ENCODE assay signal across 7 mouse cellular contexts in genomic region chr3:127836798-127837153, GRCm38 (mm10). TPM values are rescaled to one million over a fixed set of nuclear protein-coding genes. Genes with fewer than 3 reads are reported as not detected.
A peak's percentile ranks its signal among the peaks of the same experiment; 100 is the strongest.
DNase-seq lines count a peak whose midpoint lies in the region; ATAC-seq and TF ChIP-seq lines count a peak whose summit lies in the region.

No protein-coding gene starts in this region.

- H3K4me2 ChIP-seq in lung, embryonic 16.5 days (ENCODE audit: low read depth, low read length): peak overlapping the region; percentile 86
- peak overlapping the region; percentile 63 for H3K4me2 ChIP-seq in intestine, embryonic 16.5 days (ENCODE audit: low read depth, low read length)
- peak overlapping the region; percentile 86 for H3K4me2 ChIP-seq in neural tube, embryonic 13.5 days

- no peaks in the 10 kb centered on the region for H3K27me3 ChIP-seq in lung, embryonic 16.5 days (ENCODE audit: control insufficient read depth, insufficient read depth, low read depth, low read length)
- H3K27me3 ChIP-seq in intestine, embryonic 16.5 days (replicated peaks; ENCODE audit: control insufficient read depth, insufficient read depth, low read length): no peaks in the 10 kb centered on the region
- H3K27me3 ChIP-seq in neural tube, embryonic 13.5 days: no peaks in the 10 kb centered on the region

- H3K4me3 ChIP-seq in lung, embryonic 16.5 days (ENCODE audit: low read length): peak overlapping the region; percentile 90
- H3K4me3 ChIP-seq in embryonic fibroblast, embryonic 13.5 days (ENCODE audit: insufficient read depth, low read length): peak overlapping the region; percentile 72
- H3K4me3 ChIP-seq in intestine, embryonic 16.5 days (ENCODE audit: low read length): peak overlapping the region; percentile 85
- H3K4me3 ChIP-seq in neural tube, embryonic 13.5 days: peak overlapping the region; percentile 93

- WGBS in lung, embryonic 16.5 days: under 1% methylated on average over 8 of the region's 17 CpGs
- WGBS in intestine, embryonic 16.5 days: under 1% methylated on average over 17 of the region's 17 CpGs
- WGBS in neural tube, embryonic 13.5 days: 0% methylated on average over 16 of the region's 17 CpGs

- peak overlapping the region; percentile 82 for H3K27ac ChIP-seq in lung, embryonic 16.5 days (ENCODE audit: low read length)
- no peak overlapping the region for H3K27ac ChIP-seq in embryonic fibroblast, embryonic 13.5 days (ENCODE audit: insufficient read depth, low read length)
- H3K27ac ChIP-seq in intestine, embryonic 16.5 days (ENCODE audit: low read length): peak overlapping the region; percentile 95
- H3K27ac ChIP-seq in neural tube, embryonic 13.5 days (replicated peaks): peak overlapping the region; percentile 95

- peaks cover 12% of the 10 kb centered on the region for H3K4me1 ChIP-seq in lung, embryonic 16.5 days (replicated peaks; ENCODE audit: control insufficient read depth, insufficient read depth, low read length)
- peaks cover 4% of the 10 kb centered on the region for H3K4me1 ChIP-seq in embryonic fibroblast, embryonic 13.5 days (ENCODE audit: control insufficient read depth, insufficient read depth, low read length)
- peaks cover 30% of the 10 kb centered on the region for H3K4me1 ChIP-seq in intestine, embryonic 16.5 days (ENCODE audit: control insufficient read depth, insufficient read depth, low read length)
- peaks cover 31% of the 10 kb centered on the region for H3K4me1 ChIP-seq in neural tube, embryonic 13.5 days (replicated peaks)

- H3K9me3 ChIP-seq in lung, embryonic 16.5 days (ENCODE audit: control insufficient read depth, low read length): no peaks in the 10 kb centered on the region
- no peaks in the 10 kb centered on the region for H3K9me3 ChIP-seq in intestine, embryonic 16.5 days (ENCODE audit: control insufficient read depth, low read length)
- H3K9me3 ChIP-seq in neural tube, embryonic 13.5 days: no peaks in the 10 kb centered on the region

- peak overlapping the region; percentile 89 for H3K9ac ChIP-seq in lung, embryonic 16.5 days (ENCODE audit: low read length)
- H3K9ac ChIP-seq in intestine, embryonic 16.5 days (ENCODE audit: low read depth, low read length): peak overlapping the region; percentile 89
- peak overlapping the region; percentile 97 for H3K9ac ChIP-seq in neural tube, embryonic 13.5 days

- DNase-seq in lung, postnatal 10 days: no peak
- no peak for DNase-seq in gastrocnemius, postnatal 25 days
- DNase-seq in adrenal gland, postnatal 10 days: no peak

- no peak for TF ChIP-seq CTCF in embryonic fibroblast, embryonic 13.5 days (IDR thresholded peaks at IDR 0.05; ENCODE audit: borderline replicate concordance, insufficient read depth, low read length)

- no peak for TF ChIP-seq POLR2A in embryonic fibroblast, embryonic 13.5 days (IDR thresholded peaks at IDR 0.05; ENCODE audit: low read depth, low read length)

- H3K36me3 ChIP-seq in lung, embryonic 16.5 days (ENCODE audit: control insufficient read depth, insufficient read depth, low read length): no peaks in the 10 kb centered on the region
- no peaks in the 10 kb centered on the region for H3K36me3 ChIP-seq in intestine, embryonic 16.5 days (ENCODE audit: control insufficient read depth, insufficient read depth, low read length)
- no peaks in the 10 kb centered on the region for H3K36me3 ChIP-seq in neural tube, embryonic 13.5 days

- ATAC-seq in lung, embryonic 16.5 days (ENCODE audit: low read depth): no peak; the same call in 1 of the 2 replicates
- ATAC-seq in intestine, embryonic 16.5 days: peak; percentile 33
- ATAC-seq in neural tube, embryonic 13.5 days (ENCODE audit: low read depth): peak; percentile 61

RNA-seq across cellular contexts. Expression of gene Ap1ar, which starts 0.5 kb away (rescaled TPM):
- polyA plus RNA-seq in lung, embryonic 16.5 days (2015; fragmentation: Nextera tagmentation; extraction: Ambion mirVana): 38.3 and 40.8 TPM in 2 replicates
- 33.7 and 40.7 TPM in 2 replicates for polyA plus RNA-seq in embryonic fibroblast, embryonic 13.5 days (2011; ENCODE audit: insufficient read length, low read depth, missing spikeins)
- 87.4 and 101 TPM in 2 replicates for polyA plus RNA-seq in intestine, embryonic 16.5 days (2015; fragmentation: Nextera tagmentation; extraction: Ambion mirVana)
- polyA plus RNA-seq in neural tube, embryonic 13.5 days (2015; fragmentation: Nextera tagmentation; extraction: Ambion mirVana): 82.7 and 93.6 TPM in 2 replicates
- total RNA-seq in gastrocnemius, postnatal 25 days (2021): 10 to 100 TPM; 19.1 to 19.8 TPM
- 10 to 100 TPM; 25.9 to 30.3 TPM for total RNA-seq in adrenal gland, postnatal 10 days (2021)

RNA-seq across cellular contexts. Expression of gene Tifa, which starts 47.2 kb away (rescaled TPM):
- 5.7 and 6.3 TPM in 2 replicates for polyA plus RNA-seq in lung, embryonic 16.5 days (2015; fragmentation: Nextera tagmentation; extraction: Ambion mirVana)
- 2.3 and 2.6 TPM in 2 replicates for polyA plus RNA-seq in embryonic fibroblast, embryonic 13.5 days (2011; ENCODE audit: insufficient read length, low read depth, missing spikeins)
- polyA plus RNA-seq in intestine, embryonic 16.5 days (2015; fragmentation: Nextera tagmentation; extraction: Ambion mirVana): 27.4 and 35.2 TPM in 2 replicates
- polyA plus RNA-seq in neural tube, embryonic 13.5 days (2015; fragmentation: Nextera tagmentation; extraction: Ambion mirVana): 2.9 and 4.6 TPM in 2 replicates
- total RNA-seq in gastrocnemius, postnatal 25 days (2021): under 1 TPM; 0.67 to 0.70 TPM
- total RNA-seq in adrenal gland, postnatal 10 days (2021): 1 to 10 TPM; 3.9 to 5.1 TPM

RNA-seq across cellular contexts. Expression of gene Alpk1, which starts 56.4 kb away (rescaled TPM):
- polyA plus RNA-seq in lung, embryonic 16.5 days (2015; fragmentation: Nextera tagmentation; extraction: Ambion mirVana): 1.6 and 2.1 TPM in 2 replicates
- polyA plus RNA-seq in embryonic fibroblast, embryonic 13.5 days (2011; ENCODE audit: insufficient read length, low read depth, missing spikeins): 6.1 and 6.2 TPM in 2 replicates
- polyA plus RNA-seq in intestine, embryonic 16.5 days (2015; fragmentation: Nextera tagmentation; extraction: Ambion mirVana): 1.6 and 2.5 TPM in 2 replicates
- polyA plus RNA-seq in neural tube, embryonic 13.5 days (2015; fragmentation: Nextera tagmentation; extraction: Ambion mirVana): 0.61 and 0.80 TPM in 2 replicates
- total RNA-seq in gastrocnemius, postnatal 25 days (2021): 1 to 10 TPM; 1.0 to 1.4 TPM
- 1 to 10 TPM; 6.7 to 7.0 TPM for total RNA-seq in adrenal gland, postnatal 10 days (2021)

RNA-seq across cellular contexts. Expression of gene Fam241a, which starts 59.3 kb away (rescaled TPM):
- polyA plus RNA-seq in lung, embryonic 16.5 days (2015; fragmentation: Nextera tagmentation; extraction: Ambion mirVana): 9.0 and 10.7 TPM in 2 replicates
- polyA plus RNA-seq in embryonic fibroblast, embryonic 13.5 days (2011; ENCODE audit: insufficient read length, low read depth, missing spikeins): 1.8 and 2.5 TPM in 2 replicates
- polyA plus RNA-seq in intestine, embryonic 16.5 days (2015; fragmentation: Nextera tagmentation; extraction: Ambion mirVana): 3.0 and 8.9 TPM in 2 replicates
- 7.2 and 8.4 TPM in 2 replicates for polyA plus RNA-seq in neural tube, embryonic 13.5 days (2015; fragmentation: Nextera tagmentation; extraction: Ambion mirVana)
- total RNA-seq in gastrocnemius, postnatal 25 days (2021): 1 to 10 TPM; 2.9 to 3.9 TPM
- total RNA-seq in adrenal gland, postnatal 10 days (2021): 1 to 10 TPM; 7.0 to 8.2 TPM
